Mouse (Mus musculus) ovary, postnatal 36 days (tissue): ENCODE measurements around the gene Gm10192.
A peak's percentile ranks its signal among the peaks of the same experiment; 100 is the strongest.
"Not testable (repeated sequence)": the region's sequence is repeated elsewhere in the genome, so short reads cannot be mapped to it uniquely, and the experiment has no call there.

Experiments used
- DNase-seq: peaks from one replicate; pipeline ENCODE4 v3.0.0; 2022; ENCODE audit warnings: low spot score, mixed read lengths

Gene Gm10192

DNA sequence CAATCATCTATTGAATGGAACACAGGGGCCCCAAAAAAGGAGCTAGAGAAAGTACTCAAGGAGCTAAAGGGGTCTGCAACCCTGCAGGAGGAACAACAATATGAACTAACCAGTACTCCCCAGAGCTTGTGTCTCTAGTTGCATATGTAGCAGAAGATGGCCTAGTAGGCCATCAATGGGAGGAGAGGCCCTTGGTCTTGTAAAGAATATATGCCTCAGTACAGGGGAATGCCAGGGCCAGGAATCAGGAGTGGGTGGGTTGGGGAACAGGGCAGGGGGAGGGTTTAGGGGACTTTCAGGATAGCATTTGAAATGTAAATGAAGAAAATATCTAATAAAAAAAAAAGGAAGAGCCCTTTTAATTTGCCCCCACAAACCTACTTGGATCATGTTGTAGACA lies at the start of gene Gm10192:
TSS of gene Gm10192 (minus strand) at position 101 of the 400 bp plus-strand sequence.
- DNase-seq: not testable (repeated sequence)

DNA sequence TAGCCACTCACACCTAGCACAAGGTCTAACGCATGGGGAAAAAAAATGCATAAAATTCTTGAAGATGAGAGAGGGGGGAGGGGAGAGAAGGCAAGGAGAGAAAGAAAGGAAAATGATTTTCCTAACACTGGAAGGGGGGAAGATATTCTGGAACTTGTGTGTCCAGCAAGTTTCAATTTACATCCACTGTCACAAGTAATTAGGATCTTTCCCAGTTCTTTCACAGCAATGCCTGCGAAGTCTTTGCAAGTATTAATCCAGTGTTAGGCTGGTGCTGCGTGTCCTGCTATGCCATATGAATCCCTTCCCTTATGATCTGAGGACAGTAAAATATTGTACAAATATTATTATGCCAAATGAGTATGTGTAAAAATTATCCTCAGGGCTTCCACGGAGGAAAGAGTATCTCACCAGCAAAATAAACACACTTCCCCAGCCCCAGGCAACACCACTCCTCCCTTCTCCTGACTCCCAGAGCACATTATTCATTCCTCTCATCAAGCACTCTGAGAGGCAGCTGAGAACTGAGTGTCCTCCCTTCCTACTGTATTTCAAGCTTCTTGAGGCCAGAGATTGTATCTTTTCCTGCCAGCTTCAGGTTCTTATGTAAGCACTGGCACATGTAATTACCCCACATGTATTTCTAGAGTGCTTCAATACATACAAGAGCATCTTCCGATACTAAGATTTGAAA lies 47.6 kb upstream of the Gm10192 start:
- DNase-seq: no peak

DNA sequence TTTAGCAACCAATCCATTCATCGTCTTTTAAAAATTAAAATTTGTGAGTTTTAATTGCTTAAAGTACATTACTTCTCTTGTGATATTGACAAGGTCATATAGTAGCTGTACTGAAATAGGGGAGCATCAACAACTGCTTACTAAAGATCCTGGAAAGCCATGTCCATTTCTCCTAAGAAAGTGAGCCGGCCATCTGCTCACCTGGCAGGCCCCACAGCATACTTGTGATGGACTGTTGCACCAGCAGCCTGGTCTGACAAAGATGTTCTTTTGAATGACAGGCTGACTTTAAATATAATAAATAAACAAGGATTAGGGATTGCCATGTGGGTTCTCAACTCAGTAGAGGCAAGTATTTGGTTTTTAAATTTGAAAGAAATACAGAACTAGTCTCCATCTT lies 36.7 kb upstream of the Gm10192 start:
- DNase-seq: no peak

DNA sequence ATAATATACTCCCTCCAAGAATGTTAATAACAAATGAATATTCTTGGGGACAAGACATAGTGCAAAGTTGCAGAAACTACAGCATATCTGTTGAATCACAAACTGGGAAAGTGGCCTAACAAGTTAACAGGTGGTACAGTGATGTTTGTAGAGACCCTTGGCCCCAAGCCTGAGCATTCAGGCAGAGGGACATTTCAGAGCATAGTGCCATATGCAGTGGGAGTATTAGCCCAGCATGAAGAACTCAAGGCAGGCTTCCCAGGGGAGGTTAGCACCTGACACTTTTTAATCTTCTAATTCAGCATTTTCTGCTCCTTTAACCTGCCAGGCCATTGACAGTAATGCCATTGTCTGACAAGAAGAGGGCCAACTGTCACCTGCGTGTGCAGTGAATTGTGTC lies 34.9 kb upstream of the Gm10192 start:
- no peak for DNase-seq

DNA sequence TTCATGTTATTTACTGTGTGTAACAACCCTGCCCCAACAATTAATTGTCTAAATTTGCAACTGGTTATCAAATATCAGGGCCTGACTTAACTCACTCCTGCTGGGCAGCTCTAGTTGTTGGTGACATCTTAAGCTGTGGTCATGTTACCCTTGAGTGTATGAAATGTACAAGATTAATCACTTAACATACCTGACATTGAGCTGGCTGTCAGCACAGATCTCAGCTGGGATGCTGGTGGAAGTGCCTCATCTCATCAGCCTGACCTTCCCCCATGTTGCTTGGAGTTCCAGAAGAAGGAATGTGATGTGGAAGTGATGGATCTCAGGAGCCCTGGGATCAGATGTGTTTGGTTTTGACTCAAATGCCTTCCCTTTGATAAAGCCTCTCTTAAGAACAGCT lies 29.5 kb upstream of the Gm10192 start:
- no peak for DNase-seq

DNA sequence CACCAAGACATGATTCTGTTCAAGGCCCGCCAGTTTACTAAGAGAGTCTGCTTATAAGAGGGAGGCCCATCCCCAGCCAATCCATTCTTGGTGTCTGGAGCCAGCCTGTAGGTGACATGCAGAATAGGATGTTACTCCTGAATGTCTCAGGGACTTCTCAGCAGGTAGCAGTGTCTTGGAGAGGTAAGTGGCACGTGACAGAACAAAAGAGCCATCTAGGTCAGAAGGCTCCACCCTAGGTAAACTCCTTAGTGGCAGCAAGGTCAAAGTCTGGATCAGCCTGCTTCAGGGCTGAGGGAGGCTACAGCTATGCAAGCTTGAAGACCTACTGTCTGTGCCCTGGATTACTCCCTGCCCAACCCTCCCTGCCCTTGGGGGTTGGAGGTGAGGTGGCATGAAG lies 20.0 kb upstream of the Gm10192 start:
- DNase-seq: not testable (repeated sequence)

DNA sequence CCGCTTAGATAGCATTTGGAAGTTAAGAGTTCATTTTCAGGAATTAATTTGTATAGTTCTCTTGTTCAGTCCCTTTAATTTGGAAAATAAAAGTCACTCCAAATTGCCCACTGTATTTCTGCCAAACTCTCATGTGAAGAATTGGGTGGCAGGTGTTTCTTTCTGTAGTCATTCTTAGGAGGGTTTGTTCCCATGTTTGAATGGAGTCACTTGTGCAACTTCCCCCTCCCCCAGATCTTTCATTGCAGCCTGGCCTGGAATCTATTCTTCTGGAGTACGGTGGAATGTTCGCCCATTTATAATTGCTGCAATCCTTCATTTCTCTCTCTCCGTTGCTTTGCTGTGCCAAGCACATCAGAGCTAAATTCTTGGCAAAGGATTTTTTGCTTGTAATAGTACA lies 10.2 kb upstream of the Gm10192 start:
- DNase-seq: peak; percentile 3

DNA sequence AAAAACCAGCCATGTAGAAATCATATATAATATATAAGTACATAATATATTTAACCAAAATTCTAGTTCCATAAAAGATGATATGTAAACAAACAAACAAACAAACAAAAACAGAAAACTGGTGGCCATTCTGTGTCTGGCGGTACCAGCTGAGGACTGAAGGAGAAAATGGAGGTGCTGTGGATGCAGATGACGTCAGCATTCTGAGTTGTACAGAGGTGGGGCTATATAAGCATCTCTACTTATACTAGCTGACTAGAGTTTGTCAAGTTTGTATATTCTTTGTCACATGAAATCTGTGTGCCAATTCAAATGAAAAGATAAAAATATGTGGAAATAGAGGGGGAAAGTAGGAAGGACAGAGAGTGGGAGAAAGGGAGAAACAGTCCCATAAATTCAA lies 9.6 kb upstream of the Gm10192 start:
- no peak for DNase-seq

DNA sequence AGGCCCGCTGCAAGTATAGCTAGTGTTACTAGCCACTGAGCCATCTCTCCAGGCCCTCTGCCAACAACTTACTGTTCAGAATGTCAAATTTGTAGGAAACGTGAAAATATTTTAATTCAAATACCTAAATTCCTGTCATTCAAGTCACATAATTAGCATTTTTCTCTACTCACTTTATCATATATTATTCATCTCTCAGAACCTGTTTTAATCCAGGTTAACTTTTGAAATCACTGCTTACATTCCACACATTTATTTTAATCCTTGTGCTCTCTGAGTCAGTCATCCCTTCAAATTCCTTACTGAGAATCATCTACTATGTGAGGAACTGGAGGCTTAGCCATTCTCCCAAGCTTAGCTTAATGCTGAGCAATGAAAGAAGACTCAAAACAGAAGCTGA lies 2.6 kb downstream of the Gm10192 start:
- no peak for DNase-seq

DNA sequence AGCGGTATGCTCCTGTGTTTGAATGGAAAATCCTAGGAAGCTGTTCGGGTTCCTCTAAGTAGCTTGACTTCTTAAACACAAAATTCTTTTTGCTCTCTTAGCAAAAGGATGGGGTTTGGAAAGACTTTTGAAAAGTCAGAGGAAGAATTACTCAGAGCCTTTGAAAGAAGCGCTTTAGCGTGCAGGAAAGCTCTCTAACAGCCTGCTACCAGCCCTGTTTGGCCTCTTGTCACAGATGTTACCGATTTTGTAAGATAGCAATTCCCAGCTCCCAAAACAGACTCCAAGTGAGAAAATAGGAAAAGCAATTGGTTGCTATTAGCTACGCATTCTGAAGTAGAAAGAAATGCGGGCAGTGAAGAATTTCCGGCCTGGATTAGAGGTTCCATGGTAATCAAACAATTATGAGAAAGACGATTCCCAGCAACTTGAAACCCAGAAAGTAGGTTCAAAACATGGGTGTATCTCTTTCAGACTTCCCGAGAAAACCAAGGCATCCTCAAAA lies 26.1 kb downstream of the Gm10192 start:
- no peak for DNase-seq

DNA sequence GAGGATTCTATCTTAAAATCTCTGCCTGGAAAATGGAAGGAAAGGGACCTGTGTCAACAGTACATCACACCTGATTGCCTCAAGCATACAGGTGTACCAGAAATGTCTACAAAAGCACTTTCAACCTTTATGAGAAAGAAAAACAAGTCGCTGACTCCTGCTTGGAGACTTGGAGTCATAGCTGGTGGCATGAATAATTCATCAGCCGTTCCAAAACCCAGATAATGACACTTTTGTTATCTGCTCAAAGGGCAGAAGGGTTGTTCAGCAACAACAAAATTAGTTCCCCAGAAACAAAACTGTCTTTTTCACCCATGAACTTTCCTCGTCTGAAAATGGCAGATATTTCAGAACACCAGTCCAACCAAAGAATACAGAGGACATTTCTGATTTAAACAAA lies 26.9 kb downstream of the Gm10192 start:
- DNase-seq: no peak

DNA sequence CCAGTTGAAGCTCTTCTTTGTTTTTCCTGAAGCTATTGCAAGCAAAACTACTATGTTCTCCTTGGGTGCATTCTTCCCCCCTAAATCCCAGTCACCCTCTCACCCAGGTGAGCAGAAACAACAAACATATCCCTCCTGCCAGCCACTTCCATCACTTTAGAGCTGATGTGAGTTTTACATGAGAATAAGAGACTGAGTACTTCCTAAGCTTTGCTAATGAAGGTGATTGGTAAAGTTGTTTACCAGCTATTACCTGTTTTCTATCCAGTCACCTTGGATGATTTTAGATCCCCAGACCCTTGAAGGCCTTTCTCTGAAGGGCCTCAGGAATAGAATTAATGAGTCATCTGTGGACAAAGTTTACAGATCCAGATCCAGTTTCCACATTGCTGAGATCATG lies 29.4 kb downstream of the Gm10192 start:
- no peak for DNase-seq

DNA sequence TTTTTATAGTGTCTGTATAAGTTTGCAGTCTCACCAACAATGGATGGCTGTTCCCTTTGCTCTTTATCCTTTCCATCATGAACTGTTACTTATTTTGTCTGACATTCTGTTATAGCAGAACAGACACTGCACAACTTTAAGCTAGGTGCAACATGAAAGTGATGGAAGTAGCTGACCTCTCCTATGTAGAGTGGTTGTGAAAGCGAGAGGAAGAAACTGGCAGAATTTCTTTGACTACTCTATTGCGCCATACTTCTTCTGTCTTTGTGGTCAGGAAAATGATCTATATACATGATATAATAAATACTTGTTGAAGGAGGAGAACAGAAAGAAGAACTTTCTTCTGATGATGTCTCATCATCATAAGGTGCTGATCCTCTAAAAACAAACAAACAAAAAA lies 40.5 kb downstream of the Gm10192 start:
- no peak for DNase-seq
